ENCODE assay signal across 26 mouse cellular contexts in genomic region chr3:86819372-86819771, GRCm38 (mm10).
DNase-seq lines count a peak whose midpoint lies in the region; ATAC-seq and TF ChIP-seq lines count a peak whose summit lies in the region.
"Had no signal": no experiment of that assay in that cellular context is flagged by ENCODE, and none has a peak within 500 bp of the region (broad histone marks: within the 10 kb centered on the region; RNA-seq: fewer than 3 reads in every experiment).

No protein-coding gene starts in this region.

- 95% methylated on average over 6 of the region's 6 CpGs for WGBS in forebrain, embryonic 15.5 days
- WGBS in forebrain, embryonic 10.5 days, result 96% methylated on average over 6 of the region's 6 CpGs
- WGBS in lung, embryonic 15.5 days, result 93% methylated on average over 6 of the region's 6 CpGs
- WGBS in lung, adult 2 months, result 97% methylated on average over 6 of the region's 6 CpGs
- 98% methylated on average over 6 of the region's 6 CpGs for WGBS in hindbrain, embryonic 16.5 days

- peaks cover 15% of the 10 kb centered on the region for H3K4me1 ChIP-seq in forebrain, embryonic 15.5 days
- H3K4me1 ChIP-seq in forebrain, embryonic 10.5 days, result peaks cover 33% of the 10 kb centered on the region
- H3K4me1 ChIP-seq in lung, embryonic 15.5 days, result peaks cover 15% of the 10 kb centered on the region; the same call in 1 of the 2 replicates
- H3K4me1 ChIP-seq in lung, adult 2 months (ENCODE audit: control insufficient read depth, insufficient read depth, low read length), result no peaks in the 10 kb centered on the region
- peaks cover 12% of the 10 kb centered on the region for H3K4me1 ChIP-seq in hindbrain, embryonic 16.5 days (ENCODE audit: control insufficient read depth, insufficient read depth, low read depth, low read length)
- H3K4me1 ChIP-seq: heart, embryonic 15.5 days; stomach, embryonic 15.5 days had no signal

- no peak for TF ChIP-seq CTCF in lung, adult 2 months (IDR thresholded peaks at IDR 0.05; ENCODE audit: insufficient read depth, low read length)

- ATAC-seq in forebrain, embryonic 15.5 days (replicated peaks), result 0 out of 2 replicates have a peak, but pooled peaks have one; percentile 11
- ATAC-seq in lung, embryonic 15.5 days (ENCODE audit: borderline replicate concordance, extremely low read depth, low FRiP score, low TSS enrichment), result no peak
- peak; percentile 4; the same call in 1 of the 2 replicates for ATAC-seq in hindbrain, embryonic 16.5 days
- ATAC-seq: inflammation-experienced regulatory T-cells, adult 6 months had no signal

- no peak overlapping the region for H3K4me2 ChIP-seq in forebrain, embryonic 15.5 days (replicated peaks)
- no peak overlapping the region for H3K4me2 ChIP-seq in lung, embryonic 15.5 days
- H3K4me2 ChIP-seq in hindbrain, embryonic 16.5 days (ENCODE audit: low read length), result no peak overlapping the region
- H3K4me2 ChIP-seq: embryonic facial prominence, embryonic 12.5 days; heart, embryonic 15.5 days; limb, embryonic 13.5 days; liver, embryonic 11.5 days; neural tube, embryonic 15.5 days; stomach, embryonic 15.5 days had no signal

- no peak for TF ChIP-seq POLR2A in lung, adult 2 months (IDR thresholded peaks at IDR 0.05; ENCODE audit: borderline replicate concordance, extremely low read depth, low read depth, low read length)

- H3K9me3 ChIP-seq in forebrain, embryonic 15.5 days, result no peaks in the 10 kb centered on the region
- H3K9me3 ChIP-seq in forebrain, embryonic 10.5 days, result no peaks in the 10 kb centered on the region
- no peaks in the 10 kb centered on the region for H3K9me3 ChIP-seq in lung, embryonic 15.5 days
- H3K9me3 ChIP-seq in hindbrain, embryonic 16.5 days (ENCODE audit: control insufficient read depth, low read length), result no peaks in the 10 kb centered on the region
- H3K9me3 ChIP-seq: embryonic facial prominence, embryonic 12.5 days; heart, embryonic 10.5 days; heart, embryonic 15.5 days; kidney, embryonic 15.5 days; limb, embryonic 13.5 days; neural tube, embryonic 15.5 days; stomach, embryonic 15.5 days had no signal

- H3K27ac ChIP-seq in forebrain, embryonic 15.5 days (replicated peaks), result peak overlapping the region; percentile 60; the same call in 1 of the 2 replicates
- no peak overlapping the region for H3K27ac ChIP-seq in forebrain, embryonic 10.5 days
- H3K27ac ChIP-seq in lung, embryonic 15.5 days, result peak overlapping the region; percentile 45; the same call in 1 of the 2 replicates
- H3K27ac ChIP-seq in hindbrain, embryonic 16.5 days (ENCODE audit: low read depth, low read length), result 0 out of 2 replicates have a peak overlapping the region, but pooled peaks have one; percentile 1
- H3K27ac ChIP-seq: embryonic facial prominence, embryonic 12.5 days; heart, embryonic 10.5 days; heart, embryonic 15.5 days; kidney, embryonic 15.5 days; left cerebral cortex, adult 2 months; limb, embryonic 13.5 days; stomach, embryonic 15.5 days had no signal

- no peak overlapping the region for H3K4me3 ChIP-seq in forebrain, embryonic 15.5 days
- H3K4me3 ChIP-seq in forebrain, embryonic 10.5 days, result no peak overlapping the region
- no peak overlapping the region for H3K4me3 ChIP-seq in lung, embryonic 15.5 days
- no peak overlapping the region for H3K4me3 ChIP-seq in lung, adult 2 months (replicated peaks; ENCODE audit: extremely low read depth, low read depth, low read length)
- no peak overlapping the region for H3K4me3 ChIP-seq in hindbrain, embryonic 16.5 days (ENCODE audit: low read length)
- H3K4me3 ChIP-seq: embryonic facial prominence, embryonic 12.5 days; heart, embryonic 10.5 days; heart, embryonic 15.5 days; kidney, embryonic 15.5 days; layer of hippocampus, adult 2 months; left cerebral cortex, adult 2 months; limb, embryonic 13.5 days; neural tube, embryonic 15.5 days; stomach, embryonic 15.5 days had no signal

- no peak overlapping the region for H3K9ac ChIP-seq in forebrain, embryonic 15.5 days (replicated peaks)
- H3K9ac ChIP-seq in lung, embryonic 15.5 days, result no peak overlapping the region
- H3K9ac ChIP-seq in hindbrain, embryonic 16.5 days (ENCODE audit: low read depth, low read length), result no peak overlapping the region
- H3K9ac ChIP-seq: embryonic facial prominence, embryonic 12.5 days; heart, embryonic 15.5 days; kidney, embryonic 15.5 days; limb, embryonic 13.5 days; neural tube, embryonic 15.5 days; stomach, embryonic 15.5 days had no signal

- no peaks in the 10 kb centered on the region for H3K27me3 ChIP-seq in forebrain, embryonic 15.5 days
- no peaks in the 10 kb centered on the region for H3K27me3 ChIP-seq in forebrain, embryonic 10.5 days (ENCODE audit: poor library complexity, severe bottlenecking)
- H3K27me3 ChIP-seq in lung, embryonic 15.5 days, result no peaks in the 10 kb centered on the region
- H3K27me3 ChIP-seq in hindbrain, embryonic 16.5 days (replicated peaks; ENCODE audit: control insufficient read depth, insufficient read depth, low read length), result no peaks in the 10 kb centered on the region
- H3K27me3 ChIP-seq: CH12.LX; heart, embryonic 15.5 days; kidney, embryonic 15.5 days; limb, embryonic 13.5 days; neural tube, embryonic 15.5 days; stomach, embryonic 15.5 days had no signal

- H3K36me3 ChIP-seq in forebrain, embryonic 15.5 days, result peaks cover 23% of the 10 kb centered on the region
- peaks cover 23% of the 10 kb centered on the region for H3K36me3 ChIP-seq in forebrain, embryonic 10.5 days (replicated peaks)
- H3K36me3 ChIP-seq in lung, embryonic 15.5 days, result no peaks in the 10 kb centered on the region
- peaks cover 7% of the 10 kb centered on the region for H3K36me3 ChIP-seq in hindbrain, embryonic 16.5 days (ENCODE audit: control insufficient read depth, insufficient read depth, low read length)
- H3K36me3 ChIP-seq: embryonic facial prominence, embryonic 12.5 days; heart, embryonic 10.5 days; heart, embryonic 15.5 days; kidney, embryonic 15.5 days; limb, embryonic 13.5 days; stomach, embryonic 15.5 days had no signal

- DNase-seq in forebrain, embryonic 10.5 days (ENCODE audit: extremely low spot score, low spot score), result no peak
- DNase-seq in lung, adult 2 months, result no peak
- peak; percentile 26 for DNase-seq in R1 (ENCODE audit: low read depth, low spot score)
- no peak for DNase-seq in kidney, adult 18-20 months
- DNase-seq: adrenal gland, postnatal 10 days; cerebellum, adult 8-10 months; embryo, embryonic 11 days; gastrocnemius, postnatal 14 days; kidney, adult 11 months; lung, postnatal 14 days; right cerebral cortex, postnatal 25 days had no signal
